Mouse (Mus musculus): Measurements from ENCODE around the gene Mrpl50.

The Mrpl50 gene

GRCm38 (mm10) chr4:49520572-49521340, at the start of gene Mrpl50, which contains the start of gene Zfp189:
TSS of gene Mrpl50 (minus strand) at chr4:49521093.
TSS of gene Zfp189 (plus strand) at chr4:49521176.
- DNase-seq (ENCODE audit: low read depth, low spot score): peak; percentile 98

GRCm38 (mm10) chr4:49567613-49568012, 46.7 kb upstream of the Mrpl50 start:
- DNase-seq (ENCODE audit: low read depth, low spot score): peak; percentile 77

GRCm38 (mm10) chr4:49559915-49560772, 39.3 kb upstream of the Mrpl50 start:
- no peak for DNase-seq (ENCODE audit: low read depth, low spot score)

GRCm38 (mm10) chr4:49558181-49558580, 37.3 kb upstream of the Mrpl50 start:
- DNase-seq (ENCODE audit: low read depth, low spot score): no peak

- DNase-seq (ENCODE audit: low read depth, low spot score): no peak
These were observed 36.5 kb upstream of the Mrpl50 start for GRCm38 (mm10) chr4:49557375-49557774.

GRCm38 (mm10) chr4:49553380-49553779, 32.5 kb upstream of the Mrpl50 start:
- no peak for DNase-seq (ENCODE audit: low read depth, low spot score)

GRCm38 (mm10) chr4:49549383-49549782, 28.5 kb upstream of the Mrpl50 start, which contains the start of gene Aldob:
TSS of gene Aldob (minus strand) at chr4:49549546.
- DNase-seq (ENCODE audit: low read depth, low spot score): no peak

- no peak for DNase-seq (ENCODE audit: low read depth, low spot score)
These were observed 26.8 kb upstream of the Mrpl50 start for GRCm38 (mm10) chr4:49547544-49548219.

GRCm38 (mm10) chr4:49546873-49547543, 26.1 kb upstream of the Mrpl50 start:
- DNase-seq (ENCODE audit: low read depth, low spot score): peak; percentile 8

- no peak for DNase-seq (ENCODE audit: low read depth, low spot score)
These were observed 25.1 kb upstream of the Mrpl50 start for GRCm38 (mm10) chr4:49546026-49546425.

- DNase-seq (ENCODE audit: low read depth, low spot score): no peak
These were observed 20.1 kb upstream of the Mrpl50 start for GRCm38 (mm10) chr4:49540966-49541365.

GRCm38 (mm10) chr4:49539665-49540064, 18.8 kb upstream of the Mrpl50 start:
- peak; percentile 51 for DNase-seq (ENCODE audit: low read depth, low spot score)

- no peak for DNase-seq (ENCODE audit: low read depth, low spot score)
These were observed 15.8 kb upstream of the Mrpl50 start for GRCm38 (mm10) chr4:49536671-49537070.

- DNase-seq (ENCODE audit: low read depth, low spot score): no peak
These were observed 14.9 kb upstream of the Mrpl50 start for GRCm38 (mm10) chr4:49535675-49536294.

- no peak for DNase-seq (ENCODE audit: low read depth, low spot score)
These were observed 14.1 kb upstream of the Mrpl50 start for GRCm38 (mm10) chr4:49535036-49535435.

- DNase-seq (ENCODE audit: low read depth, low spot score): no peak
These were observed 1.7 kb upstream of the Mrpl50 start for GRCm38 (mm10) chr4:49522576-49522975.

GRCm38 (mm10) chr4:49521346-49521745, 453 bp upstream of the Mrpl50 start:
- peak; percentile 27 for DNase-seq (ENCODE audit: low read depth, low spot score)

- DNase-seq (ENCODE audit: low read depth, low spot score): peak; percentile 43
These were observed 1.4 kb downstream of the Mrpl50 start for GRCm38 (mm10) chr4:49519476-49519875.

GRCm38 (mm10) chr4:49514441-49514840, 6.5 kb downstream of the Mrpl50 start:
- DNase-seq (ENCODE audit: low read depth, low spot score): no peak

GRCm38 (mm10) chr4:49512636-49513035, 8.3 kb downstream of the Mrpl50 start:
- no peak for DNase-seq (ENCODE audit: low read depth, low spot score)

All from 3T3-L1 (cell line).